Mouse (Mus musculus) limb, embryonic 14.5 days (tissue): Measurements from ENCODE around the gene Msl3. TPM values are rescaled to one million over a fixed set of nuclear protein-coding genes. Genes with fewer than 3 reads are reported as not detected.

Experiments used
- ATAC-seq: fragments of 200-750 bp; cut with Nextera tagmentation; 2 replicates; pipeline ENCODE4 v1.8.0; 2017; ENCODE audit warnings: low read depth, moderate number of reproducible peaks, moderate TSS enrichment; ENCODE audit not compliant: low FRiP score
- DNase-seq: peaks from one replicate; pipeline ENCODE4 v3.0.0-alpha.2; 2015; ENCODE audit warnings: low spot score
- H3K27ac ChIP-seq: fragments of 300-500 bp; sonication (generic); replicated peaks from 2 replicates; pipeline ENCODE4 v1.5.1; 2014; ENCODE audit warnings: low read depth, mild to moderate bottlenecking, low read length, moderate library complexity, mixed read lengths
- H3K27me3 ChIP-seq: fragments of 300-500 bp; sonication (generic); 2 replicates; pipeline ENCODE4 v1.6.1; 2014; ENCODE audit warnings: low read length, mixed read lengths; ENCODE audit not compliant: control insufficient read depth, insufficient read depth
- H3K36me3 ChIP-seq: fragments of 300-500 bp; sonication (generic); 2 replicates; pipeline ENCODE4 v1.6.1; 2014; ENCODE audit warnings: mild to moderate bottlenecking, low read length, moderate library complexity, mixed read lengths; ENCODE audit not compliant: control insufficient read depth, insufficient read depth
- H3K4me1 ChIP-seq: fragments of 300-500 bp; sonication (generic); 2 replicates; pipeline ENCODE4 v1.6.1; 2014; ENCODE audit warnings: antibody characterized with exemption, low read length, mixed read lengths; ENCODE audit not compliant: control insufficient read depth, insufficient read depth
- H3K4me2 ChIP-seq: fragments of 300-500 bp; sonication (generic); replicated peaks from 2 replicates; pipeline ENCODE4 v1.6.1; 2014; ENCODE audit warnings: low read depth, mild to moderate bottlenecking, low read length, moderate library complexity; ENCODE audit not compliant: severe bottlenecking
- H3K4me3 ChIP-seq: fragments of 300-500 bp; sonication (generic); replicated peaks from 2 replicates; pipeline ENCODE4 v1.5.1; 2014; ENCODE audit warnings: low read length
- H3K9ac ChIP-seq: fragments of 300-500 bp; sonication (generic); 2 replicates; pipeline ENCODE4 v1.6.1; 2014; ENCODE audit warnings: mild to moderate bottlenecking, low read depth, low read length, moderate library complexity; ENCODE audit not compliant: severe bottlenecking
- H3K9me3 ChIP-seq: fragments of 300-500 bp; sonication (generic); 2 replicates; pipeline ENCODE4 v1.6.1; 2016; ENCODE audit warnings: low read length; ENCODE audit not compliant: control insufficient read depth
- POLR2A ChIP-seq: fragments of 200-500 bp; IDR thresholded peaks from 2 replicates; pipeline ENCODE4 v1.8.0; 2012; ENCODE audit warnings: inconsistent platforms, mild to moderate bottlenecking, moderate library complexity, borderline replicate concordance; ENCODE audit not compliant: insufficient read depth, insufficient read length; ENCODE audit errors: extremely low read depth
- WGBS: fragments of 180-500 bp; shearing (Covaris S2); extraction: QIAGEN DNeasy Blood & Tissue Kit; methylation state at CpG from one replicate; pipeline ENCODE4 v1.1.7; 2014; 5-methylcytosine and 5-hydroxymethylcytosine counted together
- polyA plus RNA-seq, 2 experiments: library from polyadenylated mRNA; depleted of rRNA in 1 of 2; stranded (reverse) in 1 of 2; unstranded in 1 of 2; fragments of >200 nt; fragmentation: Nextera tagmentation in 1 of 2; extraction: Ambion mirVana in 1 of 2; gene quantifications; 2 replicates each; pipeline versions ENCODE4 v1.2.1 to v1.2.3; 2012 to 2014

Msl3 gene
- 34.3 and 38.4 TPM in 2 replicates for polyA plus RNA-seq (2012; rRNA removed)
- polyA plus RNA-seq (2014; fragmentation: Nextera tagmentation; extraction: Ambion mirVana), result 40.7 and 40.9 TPM in 2 replicates

DNA sequence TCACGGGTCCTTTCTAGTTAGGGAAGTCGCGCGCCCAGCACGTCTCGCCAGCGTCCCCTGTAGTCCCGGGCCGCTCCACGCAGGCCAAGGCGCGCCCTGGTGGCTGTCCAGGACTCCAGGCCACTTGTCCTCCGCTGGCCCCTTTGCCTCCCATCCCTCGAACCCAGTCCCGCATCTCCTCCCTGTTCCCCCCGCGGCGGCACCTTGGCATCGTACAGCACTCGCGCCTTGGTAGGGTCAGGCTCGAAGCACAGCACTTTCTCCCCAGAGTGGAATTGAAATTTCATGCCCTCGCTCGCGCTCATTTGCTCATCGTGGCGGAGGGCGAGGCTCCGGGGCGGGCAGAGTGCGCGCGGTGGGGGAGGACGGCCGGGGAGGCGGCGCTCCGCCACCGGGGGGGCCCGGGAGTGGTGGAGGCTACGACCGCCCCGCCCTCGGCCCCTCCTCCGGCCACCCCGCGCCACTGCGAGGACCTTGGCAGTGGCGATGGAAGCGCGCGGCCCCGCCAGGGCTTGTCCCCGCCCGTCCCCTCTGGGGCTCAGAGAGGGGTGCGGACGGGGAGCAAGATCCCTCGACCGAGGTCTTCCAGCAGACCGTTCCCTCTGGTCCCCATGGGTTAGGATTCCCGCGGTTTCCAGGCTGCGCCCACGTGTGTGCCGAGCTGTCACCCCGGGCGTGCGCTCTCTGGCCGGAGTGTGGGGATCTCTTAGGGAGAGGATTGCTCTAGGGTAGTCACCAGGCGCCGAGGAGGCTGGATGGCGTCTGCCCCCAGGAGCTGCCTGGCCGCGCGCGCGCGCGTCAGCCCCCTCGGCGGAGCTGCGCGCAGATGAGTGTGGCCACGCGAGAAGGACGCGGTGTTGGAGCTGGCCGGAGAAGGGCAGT lies at the start of gene Msl3:
TSS of gene Msl3 (minus strand) at position 374 of the 882 bp plus-strand sequence.
- peak within 1 kb of the TSS; percentile 73 for H3K4me2 ChIP-seq
- peak within 1 kb of the TSS; percentile 85 for H3K27ac ChIP-seq
- no peaks in the 10 kb centered on the region for H3K4me1 ChIP-seq
- H3K9ac ChIP-seq, result peak within 1 kb of the TSS; percentile 61
- peak within 1 kb of the TSS; percentile 54 for H3K4me3 ChIP-seq
- DNase-seq (peak; percentile 75), ATAC-seq (peak; percentile 91)
- WGBS, result 32% methylated on average over 50 of the region's 88 CpGs
- H3K9me3 ChIP-seq, result no peaks in the 10 kb centered on the region
- H3K27me3 ChIP-seq, result no peaks in the 10 kb centered on the region; the same call in 1 of the 2 replicates
- H3K36me3 ChIP-seq, result no peaks in the 10 kb centered on the region
- TF ChIP-seq POLR2A, result no peak

DNA sequence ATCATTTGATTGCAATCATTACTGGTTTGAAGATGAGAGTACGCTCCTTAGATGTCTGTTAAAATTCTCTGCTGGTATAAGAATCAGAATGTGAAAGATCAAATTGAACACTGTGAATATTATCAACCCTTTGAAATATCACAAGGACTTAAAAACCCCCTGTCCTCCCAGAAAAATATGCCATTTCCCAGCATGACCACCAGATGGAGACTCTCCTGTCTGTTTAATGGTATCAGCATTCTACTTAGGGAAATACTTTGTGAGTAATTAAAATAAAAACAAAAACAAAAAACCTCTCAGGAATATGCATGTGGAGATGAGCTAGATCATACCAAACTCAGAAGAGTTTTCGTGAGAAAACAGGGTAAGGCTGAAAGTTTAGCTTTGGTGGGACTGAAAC lies 44.3 kb upstream of the Msl3 start:
- 60% methylated on average over 2 of the region's 2 CpGs for WGBS
- H3K4me3 ChIP-seq, result no peak overlapping the region
- no peak overlapping the region for H3K9ac ChIP-seq
- H3K4me2 ChIP-seq, result no peak overlapping the region
- H3K27ac ChIP-seq, result no peak overlapping the region
- no peak for TF ChIP-seq POLR2A
- H3K36me3 ChIP-seq, result no peaks in the 10 kb centered on the region
- H3K9me3 ChIP-seq, result no peaks in the 10 kb centered on the region
- H3K4me1 ChIP-seq, result no peaks in the 10 kb centered on the region
- H3K27me3 ChIP-seq, result no peaks in the 10 kb centered on the region
- ATAC-seq (no peak), DNase-seq (no peak)

DNA sequence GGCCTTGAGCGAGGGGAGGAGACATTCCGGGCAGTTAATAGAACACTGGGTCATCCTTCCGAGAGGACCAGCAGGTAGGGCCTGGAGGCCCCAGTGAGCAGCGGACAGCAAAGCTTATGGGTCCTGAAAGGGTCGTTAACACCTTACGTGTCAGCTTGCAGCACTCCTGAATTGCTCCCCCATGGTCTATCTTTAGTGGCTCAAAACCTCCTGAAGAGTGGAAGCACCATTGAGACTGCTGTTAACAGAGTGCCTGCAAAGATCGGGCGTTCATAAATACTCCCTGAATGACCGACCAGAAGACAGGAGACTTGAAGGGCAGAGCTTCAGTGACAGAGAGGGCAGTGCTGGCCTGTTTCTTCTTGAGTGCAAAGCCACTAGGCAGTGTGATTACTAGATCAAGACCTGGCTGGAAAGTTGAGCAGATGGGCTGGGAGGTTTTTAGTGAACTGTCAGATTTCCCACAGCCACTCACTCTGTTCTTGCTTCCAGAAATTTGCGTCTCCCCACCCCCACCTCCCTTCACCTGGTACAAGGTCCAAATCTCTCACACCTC lies 787 bp upstream of the Msl3 start:
- Histone ChIP-seq H3K36me3 (no peaks in the 10 kb centered on the region), H3K4me3 (peak overlapping the region; percentile 54), H3K9me3 (no peaks in the 10 kb centered on the region), H3K27me3 (no peaks in the 10 kb centered on the region; the same call in 1 of the 2 replicates), H3K9ac (peak overlapping the region; percentile 61), H3K4me1 (no peaks in the 10 kb centered on the region), H3K27ac (peak overlapping the region; percentile 85), H3K4me2 (peak overlapping the region; percentile 73)
- WGBS, result 26% methylated on average over 10 of the region's 10 CpGs
- no peak for TF ChIP-seq POLR2A
- ATAC-seq (0 out of 2 replicates have a peak, but pooled peaks have one; percentile 2), DNase-seq (peak; percentile 5)

DNA sequence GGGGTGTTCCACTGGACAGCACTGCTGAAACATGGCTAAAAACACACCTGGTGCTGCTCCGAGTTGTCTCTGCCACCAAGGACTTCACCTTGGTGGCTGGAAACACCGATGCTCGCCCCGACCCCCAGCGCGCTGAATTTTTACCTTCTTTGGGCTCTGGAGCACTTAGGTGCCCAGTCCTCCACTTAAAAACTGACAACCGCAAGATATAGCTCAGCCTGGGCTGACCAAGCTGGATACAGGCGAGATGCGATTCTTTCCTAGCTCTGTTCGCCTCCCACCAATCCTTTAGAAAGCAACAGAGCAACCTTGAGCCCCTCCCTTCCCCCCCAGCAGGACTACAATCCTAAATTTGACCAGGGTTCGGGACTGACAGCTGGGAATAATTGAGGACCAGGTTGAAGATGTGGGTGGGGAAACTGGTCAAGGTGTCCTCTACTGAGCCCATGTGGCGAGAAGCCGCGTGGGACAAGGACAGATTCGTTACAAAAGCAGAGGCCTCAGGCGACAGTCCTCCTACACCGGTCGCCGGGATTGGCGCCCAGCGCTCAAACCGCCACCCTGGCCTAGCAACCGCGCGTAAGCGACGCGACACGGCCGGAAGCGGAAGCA lies 679 bp downstream of the Msl3 start:
- WGBS, result 21% methylated on average over 22 of the region's 31 CpGs
- H3K27ac ChIP-seq, result peak overlapping the region; percentile 85
- no peaks in the 10 kb centered on the region for H3K9me3 ChIP-seq
- H3K36me3 ChIP-seq, result peaks cover 3% of the 10 kb centered on the region; the same call in 1 of the 2 replicates
- peak overlapping the region; percentile 61 for H3K9ac ChIP-seq
- H3K4me3 ChIP-seq, result peak overlapping the region; percentile 54
- no peak for DNase-seq
- no peak for TF ChIP-seq POLR2A
- H3K4me2 ChIP-seq, result peak overlapping the region; percentile 73
- no peaks in the 10 kb centered on the region for H3K4me1 ChIP-seq
- H3K27me3 ChIP-seq, result no peaks in the 10 kb centered on the region; the same call in 1 of the 2 replicates
- no peak for ATAC-seq

DNA sequence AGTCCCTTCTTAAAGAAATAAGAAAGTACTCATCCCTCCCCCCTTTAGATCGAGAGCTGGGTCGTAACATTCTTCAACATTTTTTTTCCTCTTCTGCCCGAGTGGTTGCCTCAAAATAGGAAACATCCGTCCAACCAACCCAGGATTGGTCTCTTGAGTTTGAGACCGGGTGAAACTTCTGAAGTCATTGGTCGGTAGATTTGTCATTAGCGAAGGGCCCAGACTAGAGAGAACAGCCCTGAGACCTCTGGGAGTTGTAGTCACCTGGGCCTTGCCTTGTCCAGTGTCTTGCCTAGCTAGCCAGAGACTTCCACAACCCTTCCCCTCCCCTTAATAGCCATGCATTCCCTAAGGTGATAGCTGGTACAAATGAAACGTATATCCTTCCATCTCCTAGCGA lies 1.3 kb downstream of the Msl3 start:
- peak overlapping the region; percentile 73 for H3K4me2 ChIP-seq
- no peak overlapping the region for H3K27ac ChIP-seq
- no peaks in the 10 kb centered on the region; the same call in 1 of the 2 replicates for H3K27me3 ChIP-seq
- no peaks in the 10 kb centered on the region for H3K4me1 ChIP-seq
- peak overlapping the region; percentile 54 for H3K4me3 ChIP-seq
- peak; percentile 84 for DNase-seq
- H3K9me3 ChIP-seq, result no peaks in the 10 kb centered on the region
- H3K36me3 ChIP-seq, result peaks cover 3% of the 10 kb centered on the region; the same call in 1 of the 2 replicates
- TF ChIP-seq POLR2A, result no peak
- WGBS, result 24% methylated on average over 9 of the region's 9 CpGs
- H3K9ac ChIP-seq, result peak overlapping the region; percentile 61; the same call in 1 of the 2 replicates
- peak; percentile 78 for ATAC-seq
